Mouse (Mus musculus) megakaryocyte, embryonic 14.5 days (primary cell): ENCODE measurements around the gene Pfdn6.

ENCODE experiments used
- FLI1 ChIP-seq: IDR thresholded peaks from 2 replicates; pipeline ENCODE4 v1.6.1; 2012; ENCODE audit warnings: low read length, inconsistent platforms, mixed read lengths
- GATA1 ChIP-seq: IDR thresholded peaks from 3 replicates; pipeline ENCODE4 v1.6.1; 2012; ENCODE audit warnings: mixed read lengths, low read length, inconsistent platforms, borderline replicate concordance

- TF ChIP-seq GATA1, result no peak
- no peak for TF ChIP-seq FLI1
Measured at GRCm38 (mm10) chr17:33932970-33933369, 7.2 kb downstream of the Pfdn6 start.
